Mouse (Mus musculus) left cerebral cortex, adult 9 months (tissue): ENCODE data around the gene Cic.
A peak's percentile ranks its signal among the peaks of the same experiment; 100 is the strongest.
"Not testable (repeated sequence)": the region's sequence is repeated elsewhere in the genome, so short reads cannot be mapped to it uniquely, and the experiment has no call there.

Experiments
- DNase-seq, 2 experiments: peaks; one replicate each; pipeline ENCODE4 v3.0.0; 2022; ENCODE audit warnings: low spot score in 2 of 2

The Cic gene

DNA sequence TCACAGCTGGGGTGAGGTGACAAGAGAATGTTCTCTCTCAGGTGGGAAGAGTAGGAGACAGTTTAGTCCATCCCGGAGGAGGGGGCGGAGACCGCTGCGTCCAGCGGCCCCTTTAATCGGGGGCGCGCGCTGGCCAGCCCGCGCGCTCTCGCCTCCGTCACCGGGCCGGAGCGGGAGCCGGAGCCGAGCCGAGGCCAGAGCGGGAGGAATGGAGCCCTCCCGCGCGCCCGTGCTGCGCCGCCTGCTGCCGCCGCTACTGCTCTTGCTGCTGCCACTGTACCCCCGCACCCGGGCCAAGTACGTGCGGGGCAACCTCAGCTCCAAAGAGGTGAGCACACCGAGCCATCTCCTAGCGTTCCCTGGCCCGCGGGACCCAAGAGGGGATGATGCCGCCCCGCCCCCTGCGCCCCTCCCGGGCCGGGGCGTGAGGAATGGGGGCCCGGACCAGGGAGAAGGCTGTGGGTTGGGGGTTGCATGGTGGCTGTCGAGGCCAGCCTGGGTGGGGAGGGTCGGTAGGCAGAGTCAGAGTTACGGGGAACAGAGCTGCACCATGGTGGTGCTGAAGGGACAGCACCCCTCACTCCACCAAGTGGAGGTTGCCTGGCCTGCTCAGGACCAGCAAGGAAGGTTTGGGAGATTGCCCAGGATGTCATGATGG lies 38.6 kb downstream of the Cic start, which contains the start of gene Tmem145:
TSS of gene Tmem145 (plus strand) at position 151 of the 658 bp plus-strand sequence.
- no peak for DNase-seq

DNA sequence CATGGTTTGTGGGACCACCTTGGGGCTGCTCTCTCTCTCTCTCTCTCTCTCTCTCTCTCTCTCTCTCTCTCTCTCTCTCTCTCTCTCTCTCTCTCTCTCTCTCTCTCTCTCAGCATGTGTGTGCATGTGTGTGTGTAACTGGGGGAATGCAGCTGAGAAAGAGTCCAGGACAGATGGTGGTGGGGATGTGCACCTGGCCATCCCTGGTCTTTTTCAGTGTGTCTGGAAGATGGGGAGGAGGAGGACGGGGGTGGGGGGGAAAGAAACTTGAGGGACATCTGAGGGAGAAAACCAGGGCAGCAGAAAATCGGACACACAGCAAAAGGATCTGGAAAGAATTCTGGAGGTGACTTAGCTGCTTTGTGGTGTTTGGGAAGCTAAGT lies 39.1 kb downstream of the Cic start:
- no peak for DNase-seq

DNA sequence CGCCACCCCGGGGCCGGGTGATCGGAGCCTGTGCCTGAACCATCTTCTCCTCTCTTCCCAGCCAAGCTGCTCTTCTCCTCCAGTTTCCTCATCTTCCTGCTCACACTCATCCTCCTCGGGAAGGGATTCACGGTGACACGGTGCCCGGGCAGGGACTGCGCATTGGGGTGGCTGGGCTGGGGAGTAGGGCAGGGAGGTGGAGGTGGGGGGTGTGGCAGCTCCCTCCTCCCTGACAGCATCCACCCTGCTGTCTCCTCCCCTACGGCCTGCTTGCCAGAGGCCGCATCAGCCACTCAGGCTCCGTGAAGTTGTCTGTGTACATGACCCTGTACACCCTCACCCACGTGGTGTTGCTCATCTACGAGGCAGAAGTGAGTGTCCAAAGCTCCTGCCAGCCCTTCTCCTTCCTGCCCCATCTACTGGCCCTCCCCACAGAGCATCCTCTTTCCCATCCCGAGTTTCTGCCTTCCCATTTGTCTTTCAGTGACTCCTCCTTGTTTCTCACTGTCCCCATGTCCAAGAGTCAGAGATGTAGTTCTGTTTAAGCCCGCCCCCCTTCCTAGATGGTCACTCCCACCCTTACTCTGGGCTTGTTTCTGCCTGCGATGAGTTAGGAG lies 41.3 kb downstream of the Cic start:
- DNase-seq = no peak

DNA sequence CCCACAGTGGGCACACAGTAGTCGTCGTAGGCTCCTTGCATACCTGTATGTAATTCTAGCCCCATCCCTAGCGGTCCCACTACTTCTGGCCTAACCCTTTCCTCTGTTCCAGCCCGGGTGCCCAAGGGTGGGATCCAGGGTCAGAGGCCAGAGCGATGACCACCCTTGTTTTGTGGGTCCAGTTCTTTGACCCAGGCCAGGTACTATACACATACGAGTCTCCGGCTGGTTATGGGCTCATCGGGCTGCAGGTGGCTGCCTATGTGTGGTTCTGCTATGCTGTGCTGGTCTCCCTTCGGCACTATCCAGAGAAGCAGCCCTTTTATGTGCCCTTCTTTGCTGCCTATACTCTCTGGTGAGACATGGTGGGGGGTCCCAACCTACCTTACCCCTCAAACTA lies 41.9 kb downstream of the Cic start:
- DNase-seq = no peak

DNA sequence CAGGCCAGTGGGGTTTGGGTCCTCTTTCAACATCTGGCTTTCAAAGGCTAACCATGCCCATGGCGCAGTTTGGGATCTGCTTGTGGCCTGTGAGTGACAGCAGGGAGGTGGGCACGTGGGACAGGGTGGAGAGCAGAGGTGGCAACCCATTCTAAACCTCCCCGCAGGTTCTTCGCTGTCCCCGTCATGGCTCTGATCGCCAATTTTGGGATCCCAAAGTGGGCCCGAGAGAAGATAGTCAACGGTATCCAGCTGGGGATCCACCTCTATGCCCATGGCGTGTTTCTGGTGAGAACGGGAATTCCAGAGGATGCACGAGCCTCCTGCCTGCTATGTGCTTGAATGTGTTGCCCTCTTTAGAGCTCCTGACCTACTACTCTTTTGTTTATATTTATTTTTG lies 43.7 kb downstream of the Cic start:
- no peak for DNase-seq

DNA sequence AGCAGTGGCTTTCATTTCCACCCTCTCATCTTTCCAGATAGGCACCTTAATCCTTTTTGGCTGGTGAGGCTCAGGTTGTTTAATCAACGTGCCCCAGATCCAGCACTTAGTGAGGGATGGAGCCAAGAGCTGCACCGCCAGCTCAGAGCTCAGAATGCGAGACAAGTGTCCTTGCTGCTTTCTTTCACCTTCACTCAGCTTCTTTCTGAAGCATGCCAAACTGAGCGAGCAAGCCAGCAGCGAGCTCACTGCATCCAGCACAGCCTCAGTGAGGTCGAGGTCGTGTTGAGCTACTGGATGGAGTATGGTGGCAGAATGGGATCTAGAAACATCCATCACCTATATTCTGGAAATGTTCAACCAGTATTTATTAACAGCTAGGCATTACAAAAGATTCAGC lies 45.8 kb downstream of the Cic start:
- no peak for DNase-seq

DNA sequence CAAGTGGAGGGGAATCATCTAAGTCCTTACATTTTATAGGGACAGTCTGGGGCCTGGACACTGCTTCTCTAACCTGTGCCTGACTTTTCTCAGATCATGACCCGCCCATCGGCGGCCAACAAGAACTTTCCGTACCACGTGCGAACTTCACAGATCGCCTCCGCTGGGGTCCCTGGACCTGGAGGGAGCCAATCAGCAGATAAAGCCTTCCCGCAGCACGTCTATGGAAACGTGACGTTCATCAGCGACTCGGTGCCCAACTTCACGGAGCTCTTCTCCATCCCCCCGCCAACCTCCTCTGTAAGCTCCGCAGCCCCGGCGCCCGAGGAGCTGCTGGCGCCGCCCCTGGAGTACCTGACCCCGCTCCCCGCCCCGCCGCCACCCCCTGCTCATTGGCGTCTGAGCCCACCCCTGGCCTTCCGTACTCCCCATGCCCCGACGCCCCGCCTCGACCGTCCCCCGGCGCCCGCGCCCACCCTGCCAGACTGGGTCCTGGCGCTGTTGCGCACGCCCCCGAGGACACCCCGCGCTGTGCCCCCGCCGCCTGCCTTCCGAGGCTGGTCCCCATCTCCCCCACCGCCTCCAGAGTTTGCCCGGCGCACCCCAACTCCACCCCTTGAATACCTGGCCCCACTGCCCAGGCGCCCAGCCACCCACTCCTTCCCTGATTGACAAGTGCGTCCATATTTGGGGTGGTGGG lies 47.3 kb downstream of the Cic start:
- DNase-seq = no peak

DNA sequence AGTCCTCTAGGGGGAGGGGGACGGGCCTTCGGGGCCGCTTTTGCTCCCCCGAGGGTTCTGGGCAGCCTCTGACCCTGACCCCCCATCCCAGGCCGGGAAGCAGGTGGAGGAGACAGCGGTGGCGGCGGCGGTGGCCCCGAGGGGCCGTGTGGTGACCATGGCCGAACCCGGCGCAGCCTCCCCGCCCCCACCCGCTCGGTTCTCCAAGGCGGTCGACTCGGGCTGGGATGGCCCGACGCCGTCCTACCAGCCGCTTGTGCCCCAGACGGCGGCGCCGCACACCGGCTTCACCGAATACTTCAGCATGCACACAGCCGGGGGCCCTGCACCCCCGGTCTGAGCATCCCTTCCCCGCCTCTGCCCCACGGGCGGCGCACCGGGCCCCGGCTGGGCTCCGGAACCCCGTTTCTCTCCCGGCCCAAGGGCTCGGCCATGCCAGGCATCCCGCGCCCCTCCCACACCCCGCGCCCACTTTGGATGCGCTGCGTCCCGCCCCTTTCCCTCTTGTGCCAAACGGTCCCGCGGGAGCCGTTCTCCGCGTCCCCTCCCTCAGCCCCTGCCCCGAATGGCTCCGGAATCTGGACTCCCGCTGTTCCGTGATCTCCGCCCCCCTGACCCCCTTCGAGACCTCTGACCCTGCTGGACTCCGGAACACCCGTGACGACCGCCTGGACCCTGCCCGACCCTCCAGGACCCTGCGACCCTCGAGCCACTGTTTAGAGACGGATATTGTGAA lies 48.0 kb downstream of the Cic start:
- no peak for DNase-seq

DNA sequence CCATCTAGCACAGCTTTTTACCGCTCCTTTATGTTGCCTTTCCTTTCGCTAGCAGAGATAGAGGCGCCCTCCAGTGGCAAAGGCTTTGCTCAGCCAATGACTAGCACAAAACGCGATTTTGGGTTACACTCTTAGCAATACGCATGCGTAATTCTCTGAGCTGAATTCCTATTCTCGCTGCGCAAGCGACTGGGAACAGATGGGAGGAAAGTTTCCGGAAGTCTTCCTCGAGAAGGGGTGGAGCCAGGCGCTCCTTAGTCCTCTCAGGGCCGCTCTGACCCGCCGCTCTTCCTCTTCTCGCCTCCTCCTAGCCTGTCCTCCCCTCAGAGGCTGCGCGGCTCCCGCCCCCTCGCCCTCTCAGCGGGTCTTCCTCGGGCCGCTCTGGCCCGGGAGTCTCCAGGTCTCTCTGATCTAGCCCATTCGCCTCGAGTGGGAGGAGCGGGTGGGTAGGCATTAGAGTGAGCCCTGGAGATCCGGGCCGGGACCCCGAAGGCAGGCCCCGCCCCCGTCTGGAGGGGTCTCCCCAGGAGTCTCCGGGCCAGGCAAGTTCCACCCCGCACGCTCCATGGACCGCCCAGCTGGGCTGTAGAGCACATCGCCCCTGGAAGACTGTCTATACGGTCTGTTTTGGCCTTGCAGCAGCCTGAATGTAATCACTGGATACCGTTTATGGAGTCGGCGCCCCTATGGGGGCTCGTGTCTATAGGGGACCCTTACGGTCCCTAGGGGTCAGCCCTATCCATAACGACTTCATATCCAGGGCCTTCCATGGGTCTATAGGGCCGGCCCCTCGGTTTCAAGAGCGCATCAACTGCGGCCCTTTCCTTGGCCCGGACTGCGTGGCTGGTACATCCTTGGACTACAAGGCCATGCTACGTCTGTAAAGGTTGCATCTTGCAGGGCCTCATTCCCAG lies 49.3 kb downstream of the Cic start, which contains the start of gene Megf8:
TSS of gene Megf8 (plus strand) at position 633 of the 914 bp plus-strand sequence.
- peak; percentile 96 to 99 for DNase-seq

DNA sequence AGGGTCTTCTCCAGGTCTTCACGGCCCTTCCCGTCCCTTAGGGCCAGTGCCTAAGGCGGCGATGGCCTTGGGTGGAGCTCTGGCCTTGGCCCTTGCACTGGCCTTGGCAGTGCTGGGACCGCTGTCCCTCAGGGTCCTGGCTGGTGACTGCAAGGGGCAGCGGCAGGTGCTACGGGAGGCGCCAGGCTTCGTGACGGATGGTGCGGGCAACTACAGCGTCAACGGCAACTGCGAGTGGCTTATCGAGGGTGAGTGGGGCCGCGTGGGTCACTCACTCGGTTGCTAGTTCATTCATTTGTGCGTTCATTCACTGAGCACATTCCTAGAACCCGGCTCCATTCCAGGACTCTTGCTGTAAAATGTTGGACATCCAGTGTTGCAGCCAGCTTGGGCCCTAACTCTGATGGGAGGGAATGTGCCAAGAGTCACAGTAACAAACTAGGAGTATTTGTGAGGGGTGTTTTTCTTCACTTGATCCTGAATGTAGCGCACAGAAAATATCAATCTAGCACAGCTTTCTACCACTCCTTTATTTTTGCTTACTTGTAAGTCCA lies 50.0 kb downstream of the Cic start:
- no peak for DNase-seq

DNA sequence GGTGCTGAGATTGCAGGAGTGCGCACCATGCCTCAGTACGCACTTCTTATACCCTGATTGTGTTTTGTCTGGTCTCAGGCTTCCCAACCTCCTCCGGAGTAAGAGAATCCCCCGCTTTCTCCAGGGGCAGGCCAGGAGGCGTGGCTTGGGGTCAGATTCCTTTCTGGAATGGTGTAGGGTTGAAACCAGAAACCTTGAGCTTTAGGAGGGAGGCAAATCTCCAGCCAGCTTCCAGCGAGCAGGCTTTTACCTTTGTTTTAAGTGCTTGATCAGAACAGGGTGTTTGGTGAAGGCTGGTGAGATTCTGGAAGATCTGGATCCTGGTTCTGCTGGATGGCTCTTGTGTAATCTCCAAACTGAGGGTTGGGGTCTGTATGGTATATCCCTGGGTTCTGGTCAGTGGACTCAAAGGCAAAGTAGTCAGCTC lies 54.6 kb downstream of the Cic start:
- DNase-seq = no peak

DNA sequence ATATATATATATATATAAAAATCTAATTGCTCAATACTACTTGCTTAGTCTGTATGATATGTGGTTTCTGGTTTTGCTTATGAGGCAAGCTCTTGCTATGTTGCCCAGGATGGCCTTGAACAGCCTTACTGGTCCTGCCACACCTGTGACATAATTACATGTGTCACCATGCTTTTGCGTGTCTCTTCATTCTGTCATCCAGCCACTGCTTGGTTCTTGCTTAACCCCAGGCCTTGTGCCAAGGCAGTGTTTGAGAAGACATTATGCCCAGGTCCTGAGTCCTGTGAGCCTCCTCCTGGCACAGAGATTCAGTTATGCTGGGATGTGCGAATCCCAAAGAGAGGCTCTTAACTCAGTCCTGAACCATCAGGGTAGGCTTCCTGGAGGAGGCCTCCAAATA lies 55.7 kb downstream of the Cic start:
- no peak for DNase-seq

DNA sequence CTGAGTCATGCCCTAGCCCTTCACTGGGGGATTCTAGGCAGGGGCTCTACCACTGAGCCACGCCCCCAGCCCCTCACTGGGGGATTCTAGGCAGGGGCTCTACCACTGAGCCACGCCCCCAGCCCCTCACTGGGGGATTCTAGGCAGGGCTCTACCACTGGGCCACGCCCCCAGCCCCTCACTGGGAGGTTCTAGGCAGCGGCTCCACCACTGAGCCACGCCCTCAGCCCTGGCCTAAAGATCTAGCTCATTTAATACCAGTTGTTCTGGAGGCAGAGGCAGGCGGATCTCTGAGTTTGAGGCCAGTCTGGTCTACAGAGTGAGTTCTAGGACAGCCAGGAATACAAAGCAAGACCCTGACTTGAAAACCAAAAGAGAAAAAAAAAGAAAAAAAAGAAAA lies 57.9 kb downstream of the Cic start:
- DNase-seq = not testable (repeated sequence)

DNA sequence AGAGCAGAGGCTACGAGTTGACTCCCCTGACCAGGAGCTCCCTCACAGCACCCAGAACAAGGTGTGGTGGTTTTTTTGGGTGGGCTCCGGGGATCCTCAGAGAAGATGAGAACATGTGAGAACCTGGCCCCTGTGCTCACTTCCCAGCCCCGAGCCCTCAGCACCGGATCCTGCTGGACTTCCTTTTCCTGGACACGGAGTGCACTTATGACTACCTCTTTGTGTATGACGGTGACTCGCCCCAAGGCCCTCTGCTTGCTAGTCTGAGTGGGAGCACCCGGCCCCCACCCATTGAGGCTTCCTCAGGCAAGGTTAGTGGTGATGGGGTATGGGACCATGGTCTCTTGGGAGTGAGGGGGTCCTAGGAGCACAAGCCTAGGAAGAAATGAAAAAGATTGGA lies 58.7 kb downstream of the Cic start:
- DNase-seq = no peak

DNA sequence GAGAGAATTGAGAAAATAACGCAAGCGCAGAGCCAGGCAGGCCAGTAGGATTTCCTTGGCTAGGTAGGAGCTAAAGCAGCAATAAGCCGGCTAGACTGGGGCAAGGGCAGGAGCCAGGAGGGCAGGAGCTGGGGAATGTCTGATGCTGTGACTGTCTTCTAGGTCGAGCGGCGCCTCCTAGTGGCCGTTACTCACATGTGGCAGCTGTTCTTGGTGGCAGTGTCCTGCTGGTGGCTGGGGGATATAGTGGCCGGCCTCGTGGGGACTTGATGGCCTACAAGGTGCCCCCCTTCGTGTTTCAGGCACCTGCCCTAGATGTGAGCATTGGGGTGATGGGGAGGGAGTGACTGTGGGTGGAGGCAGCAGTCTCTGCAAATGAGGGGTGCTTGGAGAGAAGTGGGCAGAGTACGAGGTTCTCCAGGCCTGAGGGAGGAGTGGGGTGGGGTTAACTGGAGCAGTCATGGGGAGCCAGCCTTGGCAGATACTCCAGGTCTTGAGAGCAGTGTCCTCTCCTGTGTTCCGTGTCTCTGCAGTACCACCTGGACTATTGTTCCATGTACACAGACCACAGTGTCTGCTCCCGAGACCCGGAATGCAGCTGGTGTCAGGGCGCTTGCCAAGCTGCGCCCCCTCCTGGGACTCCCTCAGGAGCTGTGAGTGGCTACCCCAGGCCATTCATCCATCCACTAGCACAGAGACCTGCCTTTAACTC lies 66.2 kb downstream of the Cic start:
- peak in 1 of 2 experiments; percentile 71 for DNase-seq

DNA sequence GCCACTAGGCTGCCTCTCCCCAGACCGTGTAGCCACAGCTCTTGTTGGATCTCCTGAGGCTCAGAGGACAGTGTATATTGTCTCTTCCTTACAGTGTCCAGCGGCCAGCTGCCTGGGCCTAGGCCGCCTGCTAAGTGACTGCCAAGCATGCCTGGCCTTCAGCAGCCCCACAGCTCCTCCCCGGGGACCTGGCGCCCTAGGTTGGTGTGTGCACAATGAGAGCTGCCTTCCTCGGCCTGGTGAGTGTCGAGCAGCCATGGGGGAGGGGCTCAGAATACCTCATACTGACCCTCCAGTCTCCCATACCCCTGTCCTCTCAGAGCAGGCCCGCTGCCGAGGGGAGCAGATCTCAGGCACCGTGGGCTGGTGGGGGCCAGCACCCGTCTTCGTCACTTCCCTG lies 67.0 kb downstream of the Cic start:
- no peak for DNase-seq

DNA sequence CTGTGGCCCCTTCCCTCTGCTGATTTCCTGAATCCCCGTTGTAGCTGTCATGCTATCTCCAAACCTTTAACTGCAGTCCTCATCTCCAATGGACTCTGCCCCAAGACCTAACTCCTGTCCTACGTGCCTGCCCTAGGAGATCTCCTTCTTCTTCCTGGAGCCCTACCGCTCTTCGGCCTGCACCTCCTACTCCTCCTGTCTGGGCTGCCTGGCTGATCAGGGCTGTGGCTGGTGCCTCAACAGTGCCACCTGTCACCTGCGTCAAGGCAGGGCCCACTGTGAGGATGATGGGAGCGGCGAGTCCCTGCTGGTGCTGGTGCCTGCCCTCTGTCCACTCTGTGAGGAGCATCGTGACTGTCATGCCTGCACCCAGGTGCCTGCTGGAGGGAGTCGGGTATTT lies 71.8 kb downstream of the Cic start:
- no peak for DNase-seq

DNA sequence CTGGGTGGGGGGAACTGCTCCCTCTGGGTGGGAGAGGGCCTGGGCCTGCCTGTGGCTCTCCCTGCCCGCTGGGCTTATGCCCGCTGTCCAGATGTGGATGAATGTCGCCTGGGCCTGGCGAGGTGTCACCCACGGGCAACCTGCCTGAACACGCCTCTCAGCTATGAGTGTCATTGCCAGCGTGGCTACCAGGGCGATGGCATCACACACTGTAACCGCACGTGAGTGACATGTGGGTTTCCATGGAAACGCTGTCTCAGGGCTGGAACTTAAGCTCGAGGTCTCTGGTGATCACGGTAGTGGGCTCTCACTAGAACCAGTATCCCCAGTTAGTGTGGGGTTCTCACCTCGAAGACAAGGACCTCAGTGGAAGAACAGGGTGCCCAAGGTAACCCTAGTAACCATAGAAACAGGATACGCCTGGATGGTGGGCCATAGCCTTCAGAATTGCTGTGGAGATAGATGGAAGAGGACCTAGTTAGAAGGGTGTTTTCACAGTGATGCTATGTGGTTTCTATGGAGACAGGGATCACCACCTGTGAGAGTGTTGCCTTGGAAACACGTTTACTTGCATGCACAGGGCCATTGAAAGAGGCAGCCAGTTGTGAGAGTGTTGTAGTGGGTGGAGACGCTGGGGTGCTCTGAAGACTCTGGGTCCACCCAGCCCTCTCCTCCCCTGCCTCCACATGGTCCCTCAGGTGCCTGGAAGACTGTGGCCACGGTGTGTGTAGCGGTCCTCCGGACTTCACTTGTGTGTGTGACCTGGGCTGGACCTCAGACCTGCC lies 73.7 kb downstream of the Cic start:
- peak; percentile 49 to 50 for DNase-seq
